Mouse (Mus musculus): Measurements from ENCODE around the gene Ugcg.

DNA sequence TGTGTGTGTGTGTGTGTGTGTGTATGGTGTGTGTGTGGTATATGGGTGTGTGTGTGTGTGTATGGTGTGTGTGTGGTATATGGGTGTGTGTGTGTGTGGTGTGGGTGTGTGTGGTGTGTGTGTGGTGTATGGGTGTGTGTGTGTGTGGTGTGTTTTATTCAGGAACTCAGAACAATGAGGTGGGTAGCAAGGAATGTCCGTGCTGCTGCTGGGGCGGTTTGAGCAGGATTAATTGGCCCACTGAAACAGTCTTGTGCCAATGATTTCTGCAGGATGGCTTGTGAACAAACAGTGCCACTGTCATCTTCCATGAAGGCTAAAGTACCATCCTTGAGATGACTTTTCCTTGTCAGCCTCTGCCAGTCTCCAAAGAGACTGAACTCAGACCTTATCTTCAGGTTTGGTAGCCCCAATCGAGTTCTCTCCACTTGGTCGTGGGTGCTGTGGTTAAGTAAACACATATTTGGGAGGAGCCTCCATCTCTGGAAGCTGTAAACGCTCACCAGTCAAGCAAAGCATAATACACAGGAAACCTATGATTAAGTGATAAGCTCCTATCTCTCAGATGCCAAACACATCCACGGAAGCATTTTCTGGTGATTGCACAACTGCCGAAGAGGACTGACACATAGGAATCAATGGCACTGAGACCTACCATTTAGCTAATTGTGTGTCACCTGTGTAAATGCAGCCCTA is 32.0 kb upstream of the Ugcg start:
- no peak for TF ChIP-seq CTCF (IDR thresholded peaks at IDR 0.05; ENCODE audit: control insufficient read depth, insufficient read depth, insufficient replicate concordance, low read depth, low read length)
- no peak for TF ChIP-seq POLR2A (IDR thresholded peaks at IDR 0.05; ENCODE audit: control insufficient read depth, low read depth, low read length)
